Comparison of ENCODE assay signal across 16 mouse cellular contexts in genomic region chr2:180731036-180731435, GRCm38 (mm10). TPM values are rescaled to one million over a fixed set of nuclear protein-coding genes. Genes with fewer than 3 reads are reported as not detected.
A peak's percentile ranks its signal among the peaks of the same experiment; 100 is the strongest.
DNase-seq lines count a peak whose midpoint lies in the region.
"Had no signal": no experiment of that assay in that cellular context is flagged by ENCODE, and none has a peak within 500 bp of the region (broad histone marks: within the 10 kb centered on the region; RNA-seq: fewer than 3 reads in every experiment).

No protein-coding gene starts in this region.

- DNase-seq in adrenal gland, adult 2 months = peak; percentile 41
- DNase-seq in adrenal gland, adult 8-10 months = no peak
- DNase-seq in 416B (ENCODE audit: low read depth) = peak; percentile 71
- DNase-seq in T-cell, adult 2 months (ENCODE audit: low spot score) = peak; percentile 77
- DNase-seq in lung, postnatal 36 days = peak; percentile 24
- no peak for DNase-seq in right cerebral cortex, postnatal 4 days
- DNase-seq in layer of hippocampus, postnatal 14 days (ENCODE audit: low spot score in 2 of 2) = no peak
- no peak for DNase-seq in heart, adult 18-20 months
- DNase-seq: cerebellum, adult 8-10 months; embryo, embryonic 11 days; heart, postnatal 36 days; kidney, adult 11 months had no signal

RNA-seq across cellular contexts. Expression of gene Slc17a9, which starts 6.0 kb away (rescaled TPM):
- under 1 TPM; 0.52 TPM for total RNA-seq in adrenal gland, adult 2 months (2021)
- polyA plus RNA-seq in adrenal gland, adult 2 months (2012; rRNA removed) = 2.7 and 3.8 TPM in 2 replicates
- 1 to 10 TPM in 2 of 4 experiments, under 1 TPM in 2; 0.81 to 2.3 (median 1.1) TPM for total RNA-seq in adrenal gland, adult 8-10 months (2022)
- under 1 TPM; 0.28 to 0.67 TPM for total RNA-seq in layer of hippocampus, postnatal 14 days (2021)
- under 1 TPM; 0.10 to 0.54 TPM for total RNA-seq in heart, adult 18-20 months (2021)

RNA-seq across cellular contexts. Expression of gene Gid8, which starts 21.1 kb away (rescaled TPM):
- 10 to 100 TPM; 58.3 to 61.8 TPM for total RNA-seq in adrenal gland, adult 2 months (2021)
- polyA plus RNA-seq in adrenal gland, adult 2 months (2012; rRNA removed) = 11.3 and 12.2 TPM in 2 replicates
- 10 to 100 TPM; 58.4 to 65.5 (median 64.0) TPM for total RNA-seq in adrenal gland, adult 8-10 months (2022)
- 10 to 100 TPM; 60.5 to 62.0 TPM for total RNA-seq in layer of hippocampus, postnatal 14 days (2021)
- 10 to 100 TPM; 55.8 to 59.5 TPM for total RNA-seq in heart, adult 18-20 months (2021)

RNA-seq across cellular contexts. Expression of gene Dido1, which starts 21.2 kb away (rescaled TPM):
- 10 to 100 TPM; 36.6 to 38.6 TPM for total RNA-seq in adrenal gland, adult 2 months (2021)
- 7.3 and 8.7 TPM in 2 replicates for polyA plus RNA-seq in adrenal gland, adult 2 months (2012; rRNA removed)
- 10 to 100 TPM; 41.3 to 60.8 (median 49.4) TPM for total RNA-seq in adrenal gland, adult 8-10 months (2022)
- total RNA-seq in layer of hippocampus, postnatal 14 days (2021) = 10 to 100 TPM; 54.2 to 56.9 TPM
- total RNA-seq in heart, adult 18-20 months (2021) = 10 to 100 TPM; 25.8 to 29.9 TPM

RNA-seq across cellular contexts. Expression of gene Bhlhe23, which starts 45.7 kb away (rescaled TPM):
- not detected for total RNA-seq in adrenal gland, adult 2 months (2021)
- polyA plus RNA-seq in adrenal gland, adult 2 months (2012; rRNA removed) = not detected in 2 replicates
- total RNA-seq in adrenal gland, adult 8-10 months (2022) = not detected
- total RNA-seq in layer of hippocampus, postnatal 14 days (2021) = under 1 TPM; 0.14 to 0.25 TPM
- total RNA-seq in heart, adult 18-20 months (2021) = not detected
- total RNA-seq: heart, adult 8-10 months; heart, postnatal 36 days; left cerebral cortex, postnatal 14 days; neutrophil, adult 5-6 weeks had no signal
- polyA plus RNA-seq: liver, embryonic 11.5 days had no signal

Comparison
In these comparisons a context has a peak if more than half of its experiments do, and no peak if none do; other contexts are left out.
1. DNase-seq: peak in adrenal gland, adult 2 months (single experiment), 416B (single experiment), T-cell, adult 2 months (single experiment) and lung, postnatal 36 days (single experiment); none in adrenal gland, adult 8-10 months (single experiment), right cerebral cortex, postnatal 4 days (single experiment), layer of hippocampus, postnatal 14 days (0 of 2) and heart, adult 18-20 months (0 of 2).